Comparison of ENCODE assay signal across 23 mouse cellular contexts in genomic region chr3:146413016-146413415, GRCm38 (mm10). TPM values are rescaled to one million over a fixed set of nuclear protein-coding genes. Genes with fewer than 3 reads are reported as not detected.
DNase-seq lines count a peak whose midpoint lies in the region; ATAC-seq and TF ChIP-seq lines count a peak whose summit lies in the region.
"Had no signal": no experiment of that assay in that cellular context is flagged by ENCODE, and none has a peak within 500 bp of the region (broad histone marks: within the 10 kb centered on the region; RNA-seq: fewer than 3 reads in every experiment).

No protein-coding gene starts in this region.

- no peak overlapping the region for H3K4me2 ChIP-seq in forebrain, embryonic 16.5 days (ENCODE audit: low read length)
- no peak overlapping the region for H3K4me2 ChIP-seq in lung, postnatal 0 days (replicated peaks; ENCODE audit: low read depth, low read length)
- H3K4me2 ChIP-seq in kidney, embryonic 16.5 days (replicated peaks; ENCODE audit: low read depth, low read length): no peak overlapping the region
- H3K4me2 ChIP-seq: forebrain, embryonic 12.5 days; heart, embryonic 13.5 days; hindbrain, embryonic 12.5 days; neural tube, embryonic 13.5 days had no signal

- DNase-seq in cerebellum, adult 18-20 months: peak; percentile 43 to 51
- DNase-seq in cerebellum, adult 11 months: no peak
- DNase-seq in forebrain, embryonic 10.5 days (ENCODE audit: extremely low spot score, low spot score): no peak
- DNase-seq in lung, postnatal 0 days (ENCODE audit: low spot score): no peak
- no peak for DNase-seq in lung, postnatal 36 days
- DNase-seq: gastrocnemius, postnatal 36 days; heart, adult 2 months; heart, postnatal 14 days; kidney, postnatal 36 days; retina, postnatal 1 day; thymus, adult 18-20 months; thymus, postnatal 36 days had no signal

- H3K9ac ChIP-seq in forebrain, embryonic 16.5 days (replicated peaks; ENCODE audit: low read depth, low read length): no peak overlapping the region
- H3K9ac ChIP-seq in lung, postnatal 0 days (replicated peaks; ENCODE audit: low read depth): no peak overlapping the region
- no peak overlapping the region for H3K9ac ChIP-seq in kidney, embryonic 16.5 days (replicated peaks; ENCODE audit: low read length)
- H3K9ac ChIP-seq: forebrain, embryonic 12.5 days; hindbrain, embryonic 12.5 days; neural tube, embryonic 13.5 days had no signal

- ATAC-seq in forebrain, embryonic 16.5 days: no peak
- peak; percentile 47 for ATAC-seq in lung, postnatal 0 days
- ATAC-seq in kidney, embryonic 16.5 days (ENCODE audit: low FRiP score, low TSS enrichment): no peak
- ATAC-seq: intestine, postnatal 0 days; midbrain, embryonic 16.5 days had no signal

- no peaks in the 10 kb centered on the region for H3K36me3 ChIP-seq in forebrain, embryonic 16.5 days (ENCODE audit: control insufficient read depth, insufficient read depth)
- peaks cover 57% of the 10 kb centered on the region for H3K36me3 ChIP-seq in forebrain, embryonic 10.5 days (replicated peaks)
- no peaks in the 10 kb centered on the region for H3K36me3 ChIP-seq in lung, postnatal 0 days (ENCODE audit: insufficient read depth, low read length)
- no peaks in the 10 kb centered on the region; the same call in 1 of the 2 replicates for H3K36me3 ChIP-seq in kidney, embryonic 16.5 days (ENCODE audit: insufficient read depth, low read length)

- WGBS in forebrain, embryonic 16.5 days: 80% methylated on average over 13 of the region's 13 CpGs
- 95% methylated on average over 13 of the region's 13 CpGs for WGBS in forebrain, embryonic 10.5 days
- WGBS in lung, postnatal 0 days: 68% methylated on average over 13 of the region's 13 CpGs
- 91% methylated on average over 13 of the region's 13 CpGs for WGBS in kidney, embryonic 16.5 days

- no peak for TF ChIP-seq CTCF in lung, postnatal 0 days (IDR thresholded peaks at IDR 0.05)

- H3K27ac ChIP-seq in forebrain, embryonic 16.5 days (ENCODE audit: low read length): peak overlapping the region; percentile 5; the same call in 1 of the 2 replicates
- H3K27ac ChIP-seq in forebrain, embryonic 10.5 days: no peak overlapping the region
- no peak overlapping the region for H3K27ac ChIP-seq in lung, postnatal 0 days (ENCODE audit: low read length)
- H3K27ac ChIP-seq in kidney, embryonic 16.5 days (ENCODE audit: low read length): no peak overlapping the region
- H3K27ac ChIP-seq: embryonic facial prominence, embryonic 10.5 days; forebrain, embryonic 12.5 days; heart, adult 2 months; heart, embryonic 13.5 days; hindbrain, embryonic 12.5 days; midbrain, embryonic 10.5 days; neural tube, embryonic 13.5 days had no signal

- TF ChIP-seq EP300 in lung, postnatal 0 days (IDR thresholded peaks at IDR 0.05): no peak

- no peaks in the 10 kb centered on the region for H3K27me3 ChIP-seq in forebrain, embryonic 16.5 days (replicated peaks; ENCODE audit: control insufficient read depth, insufficient read depth, low read length)
- H3K27me3 ChIP-seq in forebrain, embryonic 10.5 days (ENCODE audit: poor library complexity, severe bottlenecking): no peaks in the 10 kb centered on the region
- H3K27me3 ChIP-seq in lung, postnatal 0 days (replicated peaks; ENCODE audit: insufficient read depth, low read length): no peaks in the 10 kb centered on the region
- no peaks in the 10 kb centered on the region for H3K27me3 ChIP-seq in kidney, embryonic 16.5 days (ENCODE audit: insufficient read depth, low read length)
- H3K27me3 ChIP-seq: forebrain, embryonic 12.5 days; heart, embryonic 13.5 days; hindbrain, embryonic 12.5 days; neural tube, embryonic 13.5 days had no signal

- peaks cover 18% of the 10 kb centered on the region for H3K4me1 ChIP-seq in forebrain, embryonic 16.5 days (replicated peaks; ENCODE audit: control insufficient read depth, insufficient read depth, low read length)
- peaks cover 18% of the 10 kb centered on the region for H3K4me1 ChIP-seq in forebrain, embryonic 10.5 days
- H3K4me1 ChIP-seq in lung, postnatal 0 days (ENCODE audit: insufficient read depth, low read depth, low read length): no peaks in the 10 kb centered on the region; the same call in 1 of the 2 replicates
- H3K4me1 ChIP-seq in kidney, embryonic 16.5 days (ENCODE audit: insufficient read depth, low read length): no peaks in the 10 kb centered on the region

- H3K9me3 ChIP-seq in forebrain, embryonic 16.5 days (ENCODE audit: control insufficient read depth, low read length): no peaks in the 10 kb centered on the region
- H3K9me3 ChIP-seq in forebrain, embryonic 10.5 days: no peaks in the 10 kb centered on the region
- no peaks in the 10 kb centered on the region for H3K9me3 ChIP-seq in lung, postnatal 0 days (ENCODE audit: low read length)
- no peaks in the 10 kb centered on the region for H3K9me3 ChIP-seq in kidney, embryonic 16.5 days (ENCODE audit: low read length)
- H3K9me3 ChIP-seq: embryonic facial prominence, embryonic 10.5 days; forebrain, embryonic 12.5 days; heart, embryonic 13.5 days; hindbrain, embryonic 12.5 days; midbrain, embryonic 10.5 days; neural tube, embryonic 13.5 days had no signal

- H3K4me3 ChIP-seq in forebrain, embryonic 16.5 days (replicated peaks; ENCODE audit: low read length): no peak overlapping the region
- no peak overlapping the region for H3K4me3 ChIP-seq in forebrain, embryonic 10.5 days
- no peak overlapping the region for H3K4me3 ChIP-seq in lung, postnatal 0 days (ENCODE audit: low read depth, low read length)
- no peak overlapping the region for H3K4me3 ChIP-seq in kidney, embryonic 16.5 days (ENCODE audit: low read length)
- H3K4me3 ChIP-seq: embryonic facial prominence, embryonic 10.5 days; forebrain, embryonic 12.5 days; heart, adult 2 months; heart, embryonic 13.5 days; hindbrain, embryonic 12.5 days; midbrain, embryonic 10.5 days; myocyte; neural tube, embryonic 13.5 days had no signal

RNA-seq across cellular contexts. Expression of gene Ssx2ip, which starts 8.6 kb away (rescaled TPM):
- polyA plus RNA-seq in forebrain, embryonic 16.5 days (2015; fragmentation: Nextera tagmentation; extraction: Ambion mirVana): 22.5 and 26.1 TPM in 2 replicates
- 39.0 and 41.5 TPM in 2 replicates for polyA plus RNA-seq in forebrain, embryonic 10.5 days (2016; fragmentation: Nextera tagmentation; extraction: Ambion mirVana)
- polyA plus RNA-seq in lung, postnatal 0 days (2015; fragmentation: Nextera tagmentation; extraction: Ambion mirVana): 21.8 and 25.0 TPM in 2 replicates
- 22.4 and 22.9 TPM in 2 replicates for polyA plus RNA-seq in kidney, embryonic 16.5 days (2015; fragmentation: Nextera tagmentation; extraction: Ambion mirVana)

RNA-seq across cellular contexts. Expression of gene Ctbs, which starts 36.6 kb away (rescaled TPM):
- polyA plus RNA-seq in forebrain, embryonic 16.5 days (2015; fragmentation: Nextera tagmentation; extraction: Ambion mirVana): 4.0 and 4.2 TPM in 2 replicates
- polyA plus RNA-seq in forebrain, embryonic 10.5 days (2016; fragmentation: Nextera tagmentation; extraction: Ambion mirVana): 4.5 and 6.1 TPM in 2 replicates
- polyA plus RNA-seq in lung, postnatal 0 days (2015; fragmentation: Nextera tagmentation; extraction: Ambion mirVana): 14.8 and 15.9 TPM in 2 replicates
- polyA plus RNA-seq in kidney, embryonic 16.5 days (2015; fragmentation: Nextera tagmentation; extraction: Ambion mirVana): 14.0 and 17.4 TPM in 2 replicates

Comparison
In these comparisons a context has a peak if more than half of its experiments do, and no peak if none do; other contexts are left out.
1. DNase-seq: peak in cerebellum, adult 18-20 months (2 of 2); none in cerebellum, adult 11 months (single experiment), forebrain, embryonic 10.5 days (single experiment), lung, postnatal 0 days (single experiment) and lung, postnatal 36 days (single experiment).